Comparison of ENCODE assay signal across 9 mouse cellular contexts in genomic region chr17:55367464-55368207, GRCm38 (mm10).
DNase-seq lines count a peak whose midpoint lies in the region; ATAC-seq and TF ChIP-seq lines count a peak whose summit lies in the region.
"Had no signal": no experiment of that assay in that cellular context is flagged by ENCODE, and none has a peak within 500 bp of the region (broad histone marks: within the 10 kb centered on the region; RNA-seq: fewer than 3 reads in every experiment).

No protein-coding gene starts in this region.

- no peak for TF ChIP-seq CTCF in layer of hippocampus, adult 2 months (conservative IDR thresholded peaks at IDR 0.05)

- no peaks in the 10 kb centered on the region for H3K27me3 ChIP-seq in embryonic facial prominence, embryonic 15.5 days
- H3K27me3 ChIP-seq in midbrain, embryonic 14.5 days (ENCODE audit: control insufficient read depth, insufficient read depth, low read length), result no peaks in the 10 kb centered on the region
- H3K27me3 ChIP-seq: neural tube, embryonic 15.5 days had no signal

- no peak overlapping the region for H3K4me3 ChIP-seq in embryonic facial prominence, embryonic 15.5 days (replicated peaks)
- no peak overlapping the region for H3K4me3 ChIP-seq in layer of hippocampus, adult 2 months
- no peak overlapping the region for H3K4me3 ChIP-seq in midbrain, embryonic 14.5 days (replicated peaks; ENCODE audit: low read depth, low read length)
- H3K4me3 ChIP-seq: neural tube, embryonic 15.5 days had no signal

- no peaks in the 10 kb centered on the region for H3K4me1 ChIP-seq in embryonic facial prominence, embryonic 15.5 days
- no peaks in the 10 kb centered on the region for H3K4me1 ChIP-seq in midbrain, embryonic 14.5 days (ENCODE audit: control insufficient read depth, insufficient read depth, low read length)
- H3K4me1 ChIP-seq: neural tube, embryonic 15.5 days had no signal

- WGBS in embryonic facial prominence, embryonic 15.5 days, result 44% methylated on average over 7 of the region's 7 CpGs
- WGBS in midbrain, embryonic 14.5 days, result 67% methylated on average over 7 of the region's 7 CpGs

- DNase-seq in cerebellum, adult 9-10 months, result peak; percentile 4
- DNase-seq in cerebellum, adult 11-12 months, result no peak
- peak in 1 of 2 experiments; percentile 34 for DNase-seq in layer of hippocampus, adult 2 months (ENCODE audit: low spot score in 2 of 2)
- peak; percentile 72 for DNase-seq in midbrain, embryonic 14.5 days
- DNase-seq in heart, postnatal 25 days (ENCODE audit: low spot score), result no peak
- DNase-seq in kidney, adult 18-20 months, result no peak

- H3K4me2 ChIP-seq in embryonic facial prominence, embryonic 15.5 days (replicated peaks), result no peak overlapping the region
- H3K4me2 ChIP-seq in midbrain, embryonic 14.5 days (ENCODE audit: low read length), result no peak overlapping the region
- H3K4me2 ChIP-seq: neural tube, embryonic 15.5 days had no signal

- H3K9ac ChIP-seq in embryonic facial prominence, embryonic 15.5 days, result no peak overlapping the region
- H3K9ac ChIP-seq in midbrain, embryonic 14.5 days (replicated peaks; ENCODE audit: low read length), result no peak overlapping the region
- H3K9ac ChIP-seq: neural tube, embryonic 15.5 days had no signal

- intact Hi-C loops in heart, postnatal 25 days (cut with DNase I), result no loop called here

- H3K36me3 ChIP-seq in embryonic facial prominence, embryonic 15.5 days, result no peaks in the 10 kb centered on the region
- no peaks in the 10 kb centered on the region for H3K36me3 ChIP-seq in midbrain, embryonic 14.5 days (ENCODE audit: control insufficient read depth, insufficient read depth, low read length)
- H3K36me3 ChIP-seq: neural tube, embryonic 15.5 days had no signal

- H3K27ac ChIP-seq in embryonic facial prominence, embryonic 15.5 days (replicated peaks), result no peak overlapping the region
- peak overlapping the region; percentile 73 for H3K27ac ChIP-seq in layer of hippocampus, adult 2 months
- H3K27ac ChIP-seq in midbrain, embryonic 14.5 days (replicated peaks; ENCODE audit: low read depth, low read length), result peak overlapping the region; percentile 74
- H3K27ac ChIP-seq: neural tube, embryonic 15.5 days had no signal

- no peaks in the 10 kb centered on the region for H3K9me3 ChIP-seq in embryonic facial prominence, embryonic 15.5 days (replicated peaks)
- H3K9me3 ChIP-seq in midbrain, embryonic 14.5 days (ENCODE audit: control insufficient read depth, low read length), result no peaks in the 10 kb centered on the region
- H3K9me3 ChIP-seq: neural tube, embryonic 15.5 days had no signal

- 0 out of 2 replicates have a peak, but pooled peaks have one; percentile 19 for ATAC-seq in embryonic facial prominence, embryonic 15.5 days (ENCODE audit: insufficient number of reproducible peaks, low FRiP score, low TSS enrichment, low read depth)
- peak; percentile 48; the same call in 1 of the 2 replicates for ATAC-seq in midbrain, embryonic 14.5 days (ENCODE audit: low FRiP score, low TSS enrichment)
- ATAC-seq in megakaryocyte-erythroid progenitor cell, adult 5-6 weeks (replicated peaks; ENCODE audit: low FRiP score, low TSS enrichment, poor library complexity, severe bottlenecking), result no peak

Comparison
In these comparisons a context has a peak if more than half of its experiments do, and no peak if none do; other contexts are left out.
1. DNase-seq: peak in cerebellum, adult 9-10 months (single experiment) and midbrain, embryonic 14.5 days (single experiment); none in cerebellum, adult 11-12 months (single experiment), heart, postnatal 25 days (single experiment) and kidney, adult 18-20 months (single experiment).